Mouse (Mus musculus) ES-E14 (cell line): Measurements from ENCODE around the gene Gck.

Experiments
- HCFC1 ChIP-seq: IDR thresholded peaks from 2 replicates; pipeline ENCODE4 v1.6.1; 2012; ENCODE audit warnings: low read length, inconsistent platforms, borderline replicate concordance; ENCODE audit not compliant: insufficient read depth
- ZC3H11A ChIP-seq: IDR thresholded peaks from 2 replicates; pipeline ENCODE4 v1.6.1; 2012; ENCODE audit warnings: low read depth, mild to moderate bottlenecking, inconsistent platforms, low read length, borderline replicate concordance
- ZNF384 ChIP-seq: IDR thresholded peaks from 2 replicates; pipeline ENCODE4 v1.6.1; 2012; ENCODE audit warnings: low read depth, low read length, inconsistent platforms

DNA sequence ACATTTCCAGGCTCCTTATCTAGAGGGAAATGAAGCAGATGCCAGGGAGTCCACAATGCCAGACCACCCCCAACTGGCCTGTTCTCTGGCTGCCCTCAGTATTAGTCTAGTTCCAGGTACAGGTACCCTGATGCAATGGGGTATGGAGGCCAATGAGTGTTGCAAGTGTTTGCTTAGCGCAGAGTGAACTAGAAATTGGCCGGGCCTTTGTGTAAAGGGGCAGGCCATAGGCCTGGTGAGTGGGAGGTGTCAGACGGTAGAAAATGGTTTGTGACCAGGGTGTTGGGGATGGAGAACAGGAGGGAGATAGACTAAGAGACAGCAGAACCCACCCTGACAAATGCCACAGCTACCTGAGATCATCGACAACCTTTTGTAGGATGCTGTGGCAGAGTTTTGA lies 30.3 kb downstream of the Gck start:
- TF ChIP-seq ZNF384 (no peak), ZC3H11A (no peak), HCFC1 (no peak)
